Mouse (Mus musculus): Measurements from ENCODE around the gene Armc3. TPM values are rescaled to one million over a fixed set of nuclear protein-coding genes. Genes with fewer than 3 reads are reported as not detected.

The Armc3 gene
- polyA plus RNA-seq, 1 experiment from 2014 or later: not detected

GRCm38 (mm10) chr2:19319284-19319683 is 120.2 kb downstream of the Armc3 start:
- Histone ChIP-seq H3K36me3 (no peaks in the 10 kb centered on the region), H3K27ac (no peak overlapping the region), H3K4me2 (no peak overlapping the region), H3K9me3 (replicated peaks) (0 out of 2 replicates have a peak, but pooled peaks cover 3% of the 10 kb centered on the region), H3K27me3 (replicated peaks) (no peaks in the 10 kb centered on the region), H3K4me3 (no peak overlapping the region), H3K4me1 (peaks cover 30% of the 10 kb centered on the region), H3K9ac (no peak overlapping the region)
- ATAC-seq: no peak
- 49% methylated on average over 3 of the region's 3 CpGs for WGBS (ENCODE audit: insufficient replicate concordance)

- no peak overlapping the region for H3K4me2 ChIP-seq
- no peak overlapping the region for H3K9ac ChIP-seq
- no peaks in the 10 kb centered on the region for H3K36me3 ChIP-seq
- H3K27me3 ChIP-seq (replicated peaks): no peaks in the 10 kb centered on the region
- no peak overlapping the region for H3K4me3 ChIP-seq
- H3K9me3 ChIP-seq (replicated peaks): no peaks in the 10 kb centered on the region
- H3K27ac ChIP-seq: no peak overlapping the region
- no peak for ATAC-seq
- peaks cover 16% of the 10 kb centered on the region for H3K4me1 ChIP-seq
- 72% methylated on average over 9 of the region's 9 CpGs for WGBS (ENCODE audit: insufficient replicate concordance)
Observed at GRCm38 (mm10) chr2:19322448-19322847, 123.3 kb downstream of the Armc3 start.

- Histone ChIP-seq H3K27me3 (replicated peaks) (no peaks in the 10 kb centered on the region), H3K9ac (no peak overlapping the region), H3K4me2 (no peak overlapping the region), H3K4me1 (no peaks in the 10 kb centered on the region), H3K4me3 (no peak overlapping the region), H3K36me3 (no peaks in the 10 kb centered on the region), H3K9me3 (replicated peaks) (no peaks in the 10 kb centered on the region), H3K27ac (no peak overlapping the region)
- ATAC-seq: no peak
- 44% methylated on average over 1 of the region's 1 CpGs for WGBS (ENCODE audit: insufficient replicate concordance)
Observed at GRCm38 (mm10) chr2:19326376-19326775, 127.3 kb downstream of the Armc3 start.

GRCm38 (mm10) chr2:19327811-19328210 is 128.7 kb downstream of the Armc3 start:
- Histone ChIP-seq H3K4me3 (no peak overlapping the region), H3K36me3 (no peaks in the 10 kb centered on the region), H3K9ac (no peak overlapping the region), H3K4me2 (no peak overlapping the region), H3K27me3 (replicated peaks) (no peaks in the 10 kb centered on the region), H3K4me1 (no peaks in the 10 kb centered on the region), H3K27ac (no peak overlapping the region), H3K9me3 (replicated peaks) (no peaks in the 10 kb centered on the region)
- WGBS (ENCODE audit: insufficient replicate concordance): 51% methylated on average over 4 of the region's 4 CpGs
- no peak for ATAC-seq

- H3K4me3 ChIP-seq: no peak overlapping the region
- no peaks in the 10 kb centered on the region for H3K27me3 ChIP-seq (replicated peaks)
- no peaks in the 10 kb centered on the region for H3K36me3 ChIP-seq
- no peaks in the 10 kb centered on the region for H3K9me3 ChIP-seq (replicated peaks)
- H3K27ac ChIP-seq: no peak overlapping the region
- no peak overlapping the region for H3K9ac ChIP-seq
- 29% methylated on average over 10 of the region's 10 CpGs for WGBS (ENCODE audit: insufficient replicate concordance)
- peak overlapping the region; percentile 33 for H3K4me2 ChIP-seq
- H3K4me1 ChIP-seq: no peaks in the 10 kb centered on the region; the same call in 1 of the 2 replicates
- no peak for ATAC-seq
Observed at GRCm38 (mm10) chr2:19343901-19344635, 145.0 kb downstream of the Armc3 start.

GRCm38 (mm10) chr2:19344636-19345413 is 145.7 kb downstream of the Armc3 start:
- H3K27me3 ChIP-seq (replicated peaks): no peaks in the 10 kb centered on the region
- H3K4me2 ChIP-seq: peak overlapping the region; percentile 33
- no peaks in the 10 kb centered on the region; the same call in 1 of the 2 replicates for H3K4me1 ChIP-seq
- 21% methylated on average over 19 of the region's 20 CpGs for WGBS (ENCODE audit: insufficient replicate concordance)
- H3K4me3 ChIP-seq: no peak overlapping the region
- no peaks in the 10 kb centered on the region for H3K36me3 ChIP-seq
- no peaks in the 10 kb centered on the region for H3K9me3 ChIP-seq (replicated peaks)
- no peak overlapping the region for H3K9ac ChIP-seq
- H3K27ac ChIP-seq: no peak overlapping the region
- peak; percentile 44; the same call in 1 of the 2 replicates for ATAC-seq

- no peak for ATAC-seq
- WGBS (ENCODE audit: insufficient replicate concordance): 57% methylated on average over 5 of the region's 5 CpGs
- no peak overlapping the region for H3K9ac ChIP-seq
- H3K9me3 ChIP-seq (replicated peaks): no peaks in the 10 kb centered on the region
- H3K27ac ChIP-seq: no peak overlapping the region
- H3K4me1 ChIP-seq: no peaks in the 10 kb centered on the region; the same call in 1 of the 2 replicates
- H3K27me3 ChIP-seq (replicated peaks): no peaks in the 10 kb centered on the region
- H3K36me3 ChIP-seq: no peaks in the 10 kb centered on the region
- H3K4me2 ChIP-seq: no peak overlapping the region
- H3K4me3 ChIP-seq: no peak overlapping the region
Observed at GRCm38 (mm10) chr2:19345414-19345964, 146.4 kb downstream of the Armc3 start.

GRCm38 (mm10) chr2:19348454-19348853 is 149.4 kb downstream of the Armc3 start:
- Histone ChIP-seq H3K36me3 (no peaks in the 10 kb centered on the region), H3K9me3 (replicated peaks) (no peaks in the 10 kb centered on the region), H3K4me1 (no peaks in the 10 kb centered on the region; the same call in 1 of the 2 replicates), H3K27ac (no peak overlapping the region), H3K9ac (no peak overlapping the region), H3K27me3 (replicated peaks) (no peaks in the 10 kb centered on the region), H3K4me2 (no peak overlapping the region), H3K4me3 (no peak overlapping the region)
- 48% methylated on average over 3 of the region's 3 CpGs for WGBS (ENCODE audit: insufficient replicate concordance)
- ATAC-seq: peak; percentile 51; the same call in 1 of the 2 replicates

GRCm38 (mm10) chr2:19350167-19350566 is 151.1 kb downstream of the Armc3 start:
- H3K4me2 ChIP-seq: no peak overlapping the region
- no peaks in the 10 kb centered on the region for H3K27me3 ChIP-seq (replicated peaks)
- 65% methylated on average over 5 of the region's 5 CpGs for WGBS (ENCODE audit: insufficient replicate concordance)
- H3K9me3 ChIP-seq (replicated peaks): no peaks in the 10 kb centered on the region
- no peak for ATAC-seq
- no peak overlapping the region for H3K9ac ChIP-seq
- no peak overlapping the region for H3K4me3 ChIP-seq
- H3K27ac ChIP-seq: no peak overlapping the region
- H3K4me1 ChIP-seq: no peaks in the 10 kb centered on the region; the same call in 1 of the 2 replicates
- H3K36me3 ChIP-seq: no peaks in the 10 kb centered on the region

- Histone ChIP-seq H3K27ac (no peak overlapping the region), H3K36me3 (no peaks in the 10 kb centered on the region), H3K9ac (no peak overlapping the region), H3K27me3 (replicated peaks) (no peaks in the 10 kb centered on the region), H3K4me1 (no peaks in the 10 kb centered on the region; the same call in 1 of the 2 replicates), H3K4me2 (no peak overlapping the region), H3K4me3 (no peak overlapping the region), H3K9me3 (replicated peaks) (no peaks in the 10 kb centered on the region)
- WGBS (ENCODE audit: insufficient replicate concordance): 53% methylated on average over 1 of the region's 1 CpGs
- no peak for ATAC-seq
Observed at GRCm38 (mm10) chr2:19351615-19352253, 152.6 kb downstream of the Armc3 start.

- H3K4me3 ChIP-seq: no peak overlapping the region
- WGBS (ENCODE audit: insufficient replicate concordance): 59% methylated on average over 2 of the region's 2 CpGs
- no peaks in the 10 kb centered on the region for H3K27me3 ChIP-seq (replicated peaks)
- H3K9me3 ChIP-seq (replicated peaks): no peaks in the 10 kb centered on the region
- no peak overlapping the region for H3K4me2 ChIP-seq
- no peak overlapping the region for H3K27ac ChIP-seq
- H3K9ac ChIP-seq: no peak overlapping the region
- no peaks in the 10 kb centered on the region for H3K36me3 ChIP-seq
- ATAC-seq: no peak
- no peaks in the 10 kb centered on the region for H3K4me1 ChIP-seq
Observed at GRCm38 (mm10) chr2:19353158-19353557, 154.1 kb downstream of the Armc3 start.

Measured in liver, embryonic 12.5 days (tissue).